Mouse (Mus musculus): ENCODE data around the gene Trappc10.

- TF ChIP-seq POLR2A (IDR thresholded peaks at IDR 0.05; ENCODE audit: borderline replicate concordance, control insufficient read depth, low read depth, low read length) = no peak
- no peak for TF ChIP-seq CTCF (IDR thresholded peaks at IDR 0.05; ENCODE audit: control insufficient read depth, insufficient read depth, low read length)
These were observed 40.4 kb upstream of the Trappc10 start for GRCm38 (mm10) chr10:78284812-78285211.

Measured in bone marrow, adult 2 months (tissue).